Mouse (Mus musculus) MEL (cell line): ENCODE measurements around the gene Itga9. TPM values are rescaled to one million over a fixed set of nuclear protein-coding genes. Genes with fewer than 3 reads are reported as not detected.

Source experiments
- DNase-seq: peaks from one replicate; pipeline ENCODE4 v3.0.0; 2011; ENCODE audit warnings: low read depth, low spot score
- H3K27ac ChIP-seq: 2 replicates; pipeline ENCODE4 v1.5.1; 2012; ENCODE audit warnings: low read depth, mild to moderate bottlenecking, control low read depth, low read length, moderate library complexity; ENCODE audit not compliant: control insufficient read depth
- H3K27me3 ChIP-seq, 2 experiments: fragments of 150-350 bp in 1 of 2; sonication (generic) in 1 of 2; 2 replicates each; pipeline ENCODE4 v1.6.1; 2012; ENCODE audit warnings: low read length in 2 of 2, mild to moderate bottlenecking in 2 of 2, improper control_type of control experiment in 1 of 2, moderate library complexity in 1 of 2; ENCODE audit not compliant: insufficient read depth in 2 of 2, control insufficient read depth in 1 of 2
- H3K36me3 ChIP-seq, 2 experiments: 2 replicates each; pipeline ENCODE4 v1.6.1; 2012 to 2014; ENCODE audit warnings: low read length in 2 of 2, improper control_type of control experiment in 1 of 2, inconsistent platforms in 1 of 2, mild to moderate bottlenecking in 1 of 2; ENCODE audit not compliant: insufficient read depth in 2 of 2, control insufficient read depth in 1 of 2
- H3K4me1 ChIP-seq, 2 experiments: fragments of 150-350 bp in 1 of 2; sonication (generic) in 1 of 2; 2 replicates each; pipeline ENCODE4 v1.6.1; 2012; ENCODE audit warnings: low read length in 2 of 2, improper control_type of control experiment in 1 of 2, mild to moderate bottlenecking in 1 of 2; ENCODE audit not compliant: insufficient read depth in 2 of 2, control insufficient read depth in 1 of 2
- H3K4me3 ChIP-seq, 2 experiments: fragments of 150-350 bp in 1 of 2; sonication (generic) in 1 of 2; 2 replicates each; pipeline ENCODE4 v1.5.1; 2012; ENCODE audit warnings: low read depth in 2 of 2, low read length in 2 of 2, mild to moderate bottlenecking in 2 of 2, moderate library complexity in 2 of 2, control low read depth in 1 of 2, improper control_type of control experiment in 1 of 2; ENCODE audit not compliant: control insufficient read depth in 1 of 2, insufficient read depth in 1 of 2
- H3K79me2 ChIP-seq: 2 replicates; pipeline ENCODE4 v1.6.1; 2012; ENCODE audit warnings: mild to moderate bottlenecking, low read length, moderate library complexity; ENCODE audit not compliant: control insufficient read depth, poor library complexity, insufficient read depth
- H3K9ac ChIP-seq: 2 replicates; pipeline ENCODE4 v1.6.1; 2012; ENCODE audit warnings: low read depth, mild to moderate bottlenecking, control low read depth, low read length, moderate library complexity; ENCODE audit not compliant: control insufficient read depth, poor library complexity, severe bottlenecking
- H3K9me3 ChIP-seq: fragments of 150-350 bp; sonication (generic); replicated peaks from 2 replicates; pipeline ENCODE4 v1.6.1; 2012; ENCODE audit warnings: mild to moderate bottlenecking, low read length, improper control_type of control experiment, moderate library complexity; ENCODE audit not compliant: insufficient read depth
- CHD2 ChIP-seq: IDR thresholded peaks from 2 replicates; pipeline ENCODE4 v1.6.1; 2011; ENCODE audit warnings: low read length, improper control_type of control experiment
- EP300 ChIP-seq, 2 experiments: IDR thresholded peaks; 2 replicates each; pipeline ENCODE4 v1.6.1; 2011; ENCODE audit warnings: improper control_type of control experiment in 2 of 2, low read length in 2 of 2, low read depth in 1 of 2, mild to moderate bottlenecking in 1 of 2
- HCFC1 ChIP-seq: IDR thresholded peaks from 2 replicates; pipeline ENCODE4 v1.6.1; 2012; ENCODE audit warnings: low read depth, mild to moderate bottlenecking, inconsistent platforms, low read length, improper control_type of control experiment, moderate library complexity
- JUND ChIP-seq: IDR thresholded peaks from 2 replicates; pipeline ENCODE4 v1.6.1; 2011; ENCODE audit warnings: low read depth, mild to moderate bottlenecking, improper control_type of control experiment, low read length
- KAT2A ChIP-seq: conservative IDR thresholded peaks from 2 replicates; pipeline ENCODE4 v1.6.1; 2012; ENCODE audit warnings: low read depth, low read length, improper control_type of control experiment, inconsistent platforms
- MAX ChIP-seq: IDR thresholded peaks from 2 replicates; pipeline ENCODE4 v1.6.1; 2011; ENCODE audit warnings: low read length, improper control_type of control experiment
- MAZ ChIP-seq: IDR thresholded peaks from 2 replicates; pipeline ENCODE4 v1.6.1; 2012; ENCODE audit warnings: low read depth, mild to moderate bottlenecking, inconsistent platforms, low read length, improper control_type of control experiment
- MEF2A ChIP-seq: IDR thresholded peaks from 2 replicates; pipeline ENCODE4 v1.6.1; 2014; ENCODE audit warnings: low read depth, mild to moderate bottlenecking, inconsistent platforms, low read length, improper control_type of control experiment; ENCODE audit not compliant: poor library complexity, insufficient replicate concordance, severe bottlenecking; ENCODE audit errors: extremely low read depth
- MXI1 ChIP-seq: IDR thresholded peaks from 2 replicates; pipeline ENCODE4 v1.6.1; 2011; ENCODE audit warnings: mild to moderate bottlenecking, low read depth, low read length, improper control_type of control experiment
- MYC ChIP-seq: IDR thresholded peaks from 2 replicates; pipeline ENCODE4 v1.6.1; 2011; ENCODE audit warnings: low read depth, mild to moderate bottlenecking, low read length, improper control_type of control experiment, moderate library complexity
- NRF1 ChIP-seq: IDR thresholded peaks from 2 replicates; pipeline ENCODE4 v1.6.1; 2014; ENCODE audit warnings: low read depth, mild to moderate bottlenecking, inconsistent platforms, low read length, improper control_type of control experiment, moderate library complexity; ENCODE audit not compliant: poor library complexity, insufficient read depth, severe bottlenecking
- RCOR1 ChIP-seq: IDR thresholded peaks from 2 replicates; pipeline ENCODE4 v1.6.1; 2012; ENCODE audit warnings: low read depth, mild to moderate bottlenecking, inconsistent platforms, low read length, improper control_type of control experiment
- TAL1 ChIP-seq: IDR thresholded peaks from 2 replicates; pipeline ENCODE4 v1.6.1; 2012; ENCODE audit warnings: mild to moderate bottlenecking, inconsistent platforms, low read length, moderate library complexity, mixed read lengths
- TBP ChIP-seq: IDR thresholded peaks from 2 replicates; pipeline ENCODE4 v1.8.0; 2011; ENCODE audit warnings: low read depth, low read length, improper control_type of control experiment
- UBTF ChIP-seq: IDR thresholded peaks from 2 replicates; pipeline ENCODE4 v1.6.1; 2012; ENCODE audit warnings: low read depth, mild to moderate bottlenecking, inconsistent platforms, low read length, improper control_type of control experiment, moderate library complexity, borderline replicate concordance; ENCODE audit not compliant: insufficient read depth
- USF2 ChIP-seq, 2 experiments: IDR thresholded peaks; 2 replicates each; pipeline ENCODE4 v1.6.1; 2011 to 2012; ENCODE audit warnings: improper control_type of control experiment in 2 of 2, low read length in 2 of 2, borderline replicate concordance in 1 of 2, inconsistent platforms in 1 of 2, low read depth in 1 of 2, mild to moderate bottlenecking in 1 of 2; ENCODE audit not compliant: insufficient read depth in 1 of 2
- ZC3H11A ChIP-seq: IDR thresholded peaks from 2 replicates; pipeline ENCODE4 v1.6.1; 2012; ENCODE audit warnings: low read depth, mild to moderate bottlenecking, inconsistent platforms, low read length, improper control_type of control experiment
- ZKSCAN1 ChIP-seq: IDR thresholded peaks from 2 replicates; pipeline ENCODE4 v1.6.1; 2012; ENCODE audit warnings: low read depth, mild to moderate bottlenecking, inconsistent platforms, low read length, improper control_type of control experiment, moderate library complexity
- ZMIZ1 ChIP-seq: IDR thresholded peaks from 2 replicates; pipeline ENCODE4 v1.6.1; 2012; ENCODE audit warnings: low read depth, mild to moderate bottlenecking, inconsistent platforms, low read length, improper control_type of control experiment, moderate library complexity
- polyA plus RNA-seq, 2 experiments: library from polyadenylated mRNA; stranded (reverse) in 1 of 2; unstranded in 1 of 2; fragments of >175 nt in 1 of 2; fragments of >200 nt in 1 of 2; gene quantifications; 2 replicates each; pipeline versions ENCODE4 v1.2.1 to v1.2.4; 2012; ENCODE audit warnings: low replicate concordance in 2 of 2, low read depth in 1 of 2; ENCODE audit not compliant: insufficient read length in 2 of 2, insufficient read depth in 1 of 2, missing spikeins in 1 of 2
- total RNA-seq: library from RNA; depleted of rRNA; stranded (reverse); fragments of 300-350 nt; gene quantifications from 2 replicates; pipeline ENCODE4 v1.2.3, GENCODE M21; 2012

Gene Itga9
- total and polyA plus RNA-seq, 3 experiments: 0.19 to 0.21 TPM; not detected in 1

- no peaks in the 10 kb centered on the region for H3K79me2 ChIP-seq
- no peak overlapping the region for H3K4me3 ChIP-seq
- H3K27me3 ChIP-seq: peaks cover 0 to 1% of the 10 kb centered on the region in 2 experiments; a peak in 1 of 4 replicates
- no peak for DNase-seq
- no peaks in the 10 kb centered on the region for H3K4me1 ChIP-seq
- H3K9me3 ChIP-seq: no peaks in the 10 kb centered on the region
- TF ChIP-seq ZMIZ1 (no peak), NRF1 (no peak), MYC (no peak)
- H3K27ac ChIP-seq: no peak overlapping the region
- H3K36me3 ChIP-seq: no peaks in the 10 kb centered on the region
- H3K9ac ChIP-seq: no peak overlapping the region
Observed at GRCm38 (mm10) chr9:118733601-118734000, 127.1 kb downstream of the Itga9 start.

- Histone ChIP-seq H3K79me2 (no peaks in the 10 kb centered on the region), H3K36me3 (no peaks in the 10 kb centered on the region), H3K27ac (no peak overlapping the region), H3K9me3 (no peaks in the 10 kb centered on the region), H3K4me1 (no peaks in the 10 kb centered on the region), H3K4me3 (no peak overlapping the region), H3K9ac (no peak overlapping the region), H3K27me3 (no peaks in the 10 kb centered on the region; a peak in 2 of 4 replicates)
- no peak for TF ChIP-seq USF2 (IDR thresholded peaks at IDR 0.05; ENCODE audit: borderline replicate concordance in 1 of 2, insufficient read depth in 1 of 2, low read depth in 1 of 2, low read length in 2 of 2)
- TF ChIP-seq RCOR1: no peak
- no peak for TF ChIP-seq TAL1
- no peak for TF ChIP-seq MAZ
- TF ChIP-seq EP300 (IDR thresholded peaks at IDR 0.05; ENCODE audit: low read depth in 1 of 2, low read length in 2 of 2): no peak
- no peak for TF ChIP-seq MXI1
- no peak for TF ChIP-seq JUND
- no peak for TF ChIP-seq MAX
- no peak for TF ChIP-seq KAT2A
- TF ChIP-seq UBTF: no peak
- no peak for TF ChIP-seq ZC3H11A
- no peak for TF ChIP-seq MEF2A
- no peak for TF ChIP-seq MYC
- no peak for TF ChIP-seq CHD2
- no peak for TF ChIP-seq HCFC1
- TF ChIP-seq ZKSCAN1: no peak
- TF ChIP-seq TBP: no peak
- DNase-seq: no peak
Observed at GRCm38 (mm10) chr9:118737124-118737523, 130.6 kb downstream of the Itga9 start.
